Mouse (Mus musculus): ENCODE results near the gene Zbtb8os. TPM values are rescaled to one million over a fixed set of nuclear protein-coding genes. Genes with fewer than 3 reads are reported as not detected.

Gene Zbtb8os
- total and polyA plus RNA-seq, 2 experiments from 2014 or later = 5.9 to 20.7 TPM

GRCm38 (mm10) chr4:129375821-129376220 lies 40.3 kb downstream of the Zbtb8os start:
- no peak overlapping the region for H3K27ac ChIP-seq (ENCODE audit: low read depth, low read length)
- WGBS = 82% methylated on average over 5 of the region's 5 CpGs
- no peak for DNase-seq

GRCm38 (mm10) chr4:129376961-129377545 lies 41.6 kb downstream of the Zbtb8os start:
- Histone ChIP-seq H3K9ac (peak overlapping the region; percentile 71), H3K4me2 (ENCODE audit: low read depth) (peak overlapping the region; percentile 66), H3K27ac (ENCODE audit: low read depth, low read length) (peak overlapping the region; percentile 93), H3K4me1 (ENCODE audit: insufficient read depth) (0 out of 2 replicates have a peak, but pooled peaks cover 6% of the 10 kb centered on the region), H3K9me3 (ENCODE audit: low read length) (no peaks in the 10 kb centered on the region), H3K36me3 (ENCODE audit: insufficient read depth) (no peaks in the 10 kb centered on the region), H3K27me3 (ENCODE audit: insufficient read depth, low read length) (no peaks in the 10 kb centered on the region), H3K4me3 (ENCODE audit: low read depth, low read length) (peak overlapping the region; percentile 57)
- TF ChIP-seq CTCF (IDR thresholded peaks at IDR 0.05; ENCODE audit: low read depth) = no peak
- under 1% methylated on average over 44 of the region's 68 CpGs for WGBS
- ATAC-seq (peak; percentile 82), DNase-seq (peak; percentile 68)

More at GRCm38 (mm10) chr4:129375821-129376220, 40.3 kb downstream of the Zbtb8os start:
- no peak overlapping the region for H3K4me2 ChIP-seq (ENCODE audit: low read depth)
- H3K27me3 ChIP-seq (ENCODE audit: insufficient read depth, low read length) = no peaks in the 10 kb centered on the region
- H3K9me3 ChIP-seq (ENCODE audit: low read length) = no peaks in the 10 kb centered on the region
- no peak for ATAC-seq
- H3K36me3 ChIP-seq (ENCODE audit: insufficient read depth) = no peaks in the 10 kb centered on the region
- H3K9ac ChIP-seq = no peak overlapping the region
- H3K4me3 ChIP-seq (ENCODE audit: low read depth, low read length) = no peak overlapping the region
- H3K4me1 ChIP-seq (ENCODE audit: insufficient read depth) = 0 out of 2 replicates have a peak, but pooled peaks cover 6% of the 10 kb centered on the region
- no peak for TF ChIP-seq CTCF (IDR thresholded peaks at IDR 0.05; ENCODE audit: low read depth)

GRCm38 (mm10) chr4:129377601-129378390 lies 42.3 kb downstream of the Zbtb8os start, which contains the start of gene Zbtb8a:
Zbtb8a (minus strand) TSS chr4:129378116.
- peak within 1 kb of the TSS; percentile 57 for H3K4me3 ChIP-seq (ENCODE audit: low read depth, low read length)
- ATAC-seq (peak; percentile 90), DNase-seq (peak; percentile 79)
- TF ChIP-seq CTCF (IDR thresholded peaks at IDR 0.05; ENCODE audit: low read depth) = 0 out of 2 replicates have a peak, but pooled peaks have one; percentile 32
- no peaks in the 10 kb centered on the region for H3K27me3 ChIP-seq (ENCODE audit: insufficient read depth, low read length)
- peak within 1 kb of the TSS; percentile 71 for H3K9ac ChIP-seq
- peak within 1 kb of the TSS; percentile 66 for H3K4me2 ChIP-seq (ENCODE audit: low read depth)
- H3K4me1 ChIP-seq (ENCODE audit: insufficient read depth) = 0 out of 2 replicates have a peak, but pooled peaks cover 6% of the 10 kb centered on the region
- H3K27ac ChIP-seq (ENCODE audit: low read depth, low read length) = peak within 1 kb of the TSS; percentile 93
- 2% methylated on average over 51 of the region's 65 CpGs for WGBS
- no peaks in the 10 kb centered on the region for H3K9me3 ChIP-seq (ENCODE audit: low read length)
- no peaks in the 10 kb centered on the region for H3K36me3 ChIP-seq (ENCODE audit: insufficient read depth)

- no peak for ATAC-seq
- 0 out of 2 replicates have a peak, but pooled peaks cover 6% of the 10 kb centered on the region for H3K4me1 ChIP-seq (ENCODE audit: insufficient read depth)
- H3K9ac ChIP-seq = no peak overlapping the region
- H3K9me3 ChIP-seq (ENCODE audit: low read length) = no peaks in the 10 kb centered on the region
- DNase-seq = no peak
- no peak for TF ChIP-seq CTCF (IDR thresholded peaks at IDR 0.05; ENCODE audit: low read depth)
- WGBS = 84% methylated on average over 3 of the region's 3 CpGs
- H3K4me3 ChIP-seq (ENCODE audit: low read depth, low read length) = no peak overlapping the region
- H3K27me3 ChIP-seq (ENCODE audit: insufficient read depth, low read length) = no peaks in the 10 kb centered on the region
- no peaks in the 10 kb centered on the region for H3K36me3 ChIP-seq (ENCODE audit: insufficient read depth)
- no peak overlapping the region for H3K27ac ChIP-seq (ENCODE audit: low read depth, low read length)
- H3K4me2 ChIP-seq (ENCODE audit: low read depth) = no peak overlapping the region
These were observed 44.3 kb downstream of the Zbtb8os start for GRCm38 (mm10) chr4:129379805-129380204.

GRCm38 (mm10) chr4:129381148-129381547 lies 45.7 kb downstream of the Zbtb8os start:
- Histone ChIP-seq H3K4me2 (ENCODE audit: low read depth) (no peak overlapping the region), H3K4me1 (ENCODE audit: insufficient read depth) (0 out of 2 replicates have a peak, but pooled peaks cover 6% of the 10 kb centered on the region), H3K9me3 (ENCODE audit: low read length) (no peaks in the 10 kb centered on the region), H3K4me3 (ENCODE audit: low read depth, low read length) (no peak overlapping the region), H3K27ac (ENCODE audit: low read depth, low read length) (no peak overlapping the region), H3K27me3 (ENCODE audit: insufficient read depth, low read length) (no peaks in the 10 kb centered on the region), H3K9ac (no peak overlapping the region), H3K36me3 (ENCODE audit: insufficient read depth) (no peaks in the 10 kb centered on the region)
- 80% methylated on average over 8 of the region's 8 CpGs for WGBS
- ATAC-seq = no peak
- TF ChIP-seq CTCF (IDR thresholded peaks at IDR 0.05; ENCODE audit: low read depth) = no peak
- DNase-seq = no peak

GRCm38 (mm10) chr4:129382029-129382428 lies 46.5 kb downstream of the Zbtb8os start:
- Histone ChIP-seq H3K4me1 (ENCODE audit: insufficient read depth) (no peaks in the 10 kb centered on the region), H3K9me3 (ENCODE audit: low read length) (no peaks in the 10 kb centered on the region), H3K36me3 (ENCODE audit: insufficient read depth) (no peaks in the 10 kb centered on the region), H3K27me3 (ENCODE audit: insufficient read depth, low read length) (no peaks in the 10 kb centered on the region), H3K4me3 (ENCODE audit: low read depth, low read length) (no peak overlapping the region), H3K9ac (no peak overlapping the region), H3K4me2 (ENCODE audit: low read depth) (no peak overlapping the region), H3K27ac (ENCODE audit: low read depth, low read length) (no peak overlapping the region)
- DNase-seq = no peak
- WGBS = 91% methylated on average over 9 of the region's 9 CpGs
- TF ChIP-seq CTCF (IDR thresholded peaks at IDR 0.05; ENCODE audit: low read depth) = no peak
- no peak for ATAC-seq

- no peaks in the 10 kb centered on the region for H3K4me1 ChIP-seq (ENCODE audit: insufficient read depth)
These were observed 47.0 kb downstream of the Zbtb8os start for GRCm38 (mm10) chr4:129382488-129382887.

More at GRCm38 (mm10) chr4:129382488-129382887, 47.0 kb downstream of the Zbtb8os start:
- H3K4me3 ChIP-seq (ENCODE audit: low read depth, low read length) = no peak overlapping the region
- no peaks in the 10 kb centered on the region for H3K9me3 ChIP-seq (ENCODE audit: low read length)
- no peak overlapping the region for H3K4me2 ChIP-seq (ENCODE audit: low read depth)
- no peaks in the 10 kb centered on the region for H3K36me3 ChIP-seq (ENCODE audit: insufficient read depth)
- no peak for DNase-seq
- no peak for ATAC-seq
- no peak overlapping the region for H3K27ac ChIP-seq (ENCODE audit: low read depth, low read length)
- H3K27me3 ChIP-seq (ENCODE audit: insufficient read depth, low read length) = no peaks in the 10 kb centered on the region
- 90% methylated on average over 2 of the region's 2 CpGs for WGBS
- H3K9ac ChIP-seq = no peak overlapping the region
- TF ChIP-seq CTCF (IDR thresholded peaks at IDR 0.05; ENCODE audit: low read depth) = no peak

All from forebrain, postnatal 0 days (tissue).